Mouse (Mus musculus) MN1 (cell line): ENCODE measurements around the gene Lcn8.
A peak's percentile ranks its signal among the peaks of the same experiment; 100 is the strongest.
"Not testable (repeated sequence)": the region's sequence is repeated elsewhere in the genome, so short reads cannot be mapped to it uniquely, and the experiment has no call there.

Source experiments
- DNase-seq: peaks from one replicate; pipeline ENCODE4 v3.0.0-alpha.2; 2016; ENCODE audit warnings: low spot score

Lcn8 gene

DNA sequence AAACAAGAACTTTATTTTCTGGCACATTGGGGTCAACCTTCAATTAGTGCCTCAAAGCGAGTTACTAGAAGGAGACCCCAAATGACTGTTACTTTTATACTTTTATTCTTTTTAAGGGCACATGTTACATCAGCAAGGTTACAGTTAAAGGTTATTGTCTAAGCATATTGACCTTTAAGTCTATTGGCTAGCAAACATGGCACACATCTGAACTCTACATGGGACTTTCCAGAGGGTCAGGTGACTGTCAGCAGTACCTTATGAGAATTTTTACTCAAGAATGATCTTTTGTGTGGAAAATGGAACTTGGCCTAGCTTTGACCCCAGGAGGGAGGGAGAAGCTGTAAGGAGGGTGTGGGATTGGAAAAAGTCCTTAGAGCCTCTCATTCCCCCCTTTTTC is 13.6 kb downstream of the Lcn8 start:
- DNase-seq: no peak

DNA sequence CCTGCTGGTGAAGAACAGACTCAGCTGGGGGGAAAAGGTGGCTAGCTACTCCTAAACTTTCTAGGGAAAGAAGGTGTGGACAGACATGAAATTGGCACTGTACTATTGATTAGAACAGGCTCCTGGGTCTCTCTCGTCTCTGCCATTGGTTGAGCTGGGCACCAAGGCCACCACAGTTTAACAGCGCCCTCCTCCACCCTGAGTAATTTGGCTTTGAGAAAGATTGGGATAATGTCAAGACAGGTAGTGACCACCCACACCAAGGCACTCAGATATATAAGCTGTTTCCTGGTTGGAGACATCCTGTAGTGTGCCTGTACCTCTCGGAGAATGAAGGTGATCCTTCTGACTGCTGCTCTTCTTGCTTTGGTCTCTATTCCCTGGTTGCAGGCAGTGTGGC is 23.6 kb downstream of the Lcn8 start, which contains the start of gene Lcn6:
Gene Lcn6, plus strand, starts transcription at position 301 of the 400 bp plus-strand sequence.
- DNase-seq: no peak

DNA sequence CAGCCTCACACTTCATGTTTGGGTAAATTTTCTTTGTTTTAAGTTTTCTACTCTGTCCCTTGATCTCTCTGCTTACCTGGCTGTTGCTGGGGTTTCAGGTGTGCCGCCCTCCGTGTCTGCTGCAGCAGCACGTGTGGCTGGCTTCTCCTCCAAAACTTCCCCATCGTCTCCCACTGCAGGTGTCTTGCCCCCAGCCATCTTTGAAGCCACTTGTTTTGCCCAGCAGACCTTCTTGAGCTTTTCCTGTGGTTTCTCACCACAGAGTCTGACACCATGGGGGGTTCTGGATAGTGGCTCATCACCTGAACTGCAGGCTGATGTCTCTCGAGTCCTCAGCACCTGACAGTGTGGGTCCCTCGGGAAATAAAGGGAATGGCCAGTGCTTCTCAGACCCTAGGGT is 26.6 kb downstream of the Lcn8 start:
- DNase-seq: no peak

DNA sequence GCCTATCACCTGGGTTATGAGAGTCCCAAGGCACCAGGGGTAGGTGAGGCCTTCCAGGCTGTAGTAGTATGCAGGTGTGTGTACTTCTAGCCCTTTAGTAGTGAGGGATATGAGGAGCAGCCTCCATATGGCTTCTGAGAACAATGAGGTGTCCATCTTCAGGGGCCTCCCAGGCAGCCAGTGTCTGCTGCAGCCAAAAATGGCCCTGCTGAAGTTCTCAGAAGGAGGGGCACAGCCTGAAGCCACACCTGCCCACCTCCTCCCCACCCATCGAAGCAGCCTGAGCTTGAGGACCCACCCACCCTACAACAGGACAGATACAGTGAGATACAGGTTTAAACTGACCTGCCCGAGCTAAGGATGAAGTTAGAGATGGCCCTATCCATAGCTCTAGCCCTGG is 29.5 kb downstream of the Lcn8 start, which contains the start of gene Lcn10:
Gene Lcn10, plus strand, starts transcription at position 301 of the 400 bp plus-strand sequence.
- no peak for DNase-seq

DNA sequence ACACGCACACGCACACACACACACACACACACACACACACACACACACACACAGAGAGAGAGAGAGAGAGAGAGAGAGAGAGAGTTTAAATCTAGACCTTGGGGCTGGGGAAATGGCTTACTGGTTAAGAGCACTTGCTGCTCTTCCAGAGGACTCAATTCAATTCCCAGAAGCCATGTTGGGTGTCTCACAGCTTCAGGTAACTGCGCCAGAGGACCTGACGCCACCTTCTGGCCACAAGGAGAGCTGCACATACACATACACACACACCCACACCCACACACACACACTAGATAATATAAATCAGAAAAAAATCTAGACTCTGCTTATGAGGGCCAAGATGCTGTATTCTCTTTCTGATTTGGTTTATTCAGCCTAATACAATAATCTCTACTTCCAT is 34.0 kb downstream of the Lcn8 start:
- DNase-seq: no peak

DNA sequence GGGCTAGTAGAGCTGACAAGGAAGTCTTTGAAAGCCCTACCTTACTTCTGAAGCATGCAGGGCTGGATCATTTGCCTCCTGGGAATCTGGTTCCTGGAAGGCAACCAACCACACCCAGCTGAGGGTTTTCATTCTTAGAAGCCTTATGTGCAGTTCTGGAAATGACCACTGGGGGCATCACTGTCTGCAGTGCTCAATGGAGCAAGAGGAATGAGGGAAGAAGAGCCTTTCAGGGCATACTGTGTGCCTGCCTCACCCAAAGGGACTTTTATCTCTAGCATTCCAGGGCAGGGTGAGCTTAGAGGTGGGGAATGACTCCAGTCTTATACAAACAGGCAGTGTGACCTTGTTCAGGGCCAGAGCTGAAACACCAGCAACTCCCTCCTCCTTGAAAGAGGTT is 41.7 kb downstream of the Lcn8 start:
- DNase-seq: peak; percentile 40

DNA sequence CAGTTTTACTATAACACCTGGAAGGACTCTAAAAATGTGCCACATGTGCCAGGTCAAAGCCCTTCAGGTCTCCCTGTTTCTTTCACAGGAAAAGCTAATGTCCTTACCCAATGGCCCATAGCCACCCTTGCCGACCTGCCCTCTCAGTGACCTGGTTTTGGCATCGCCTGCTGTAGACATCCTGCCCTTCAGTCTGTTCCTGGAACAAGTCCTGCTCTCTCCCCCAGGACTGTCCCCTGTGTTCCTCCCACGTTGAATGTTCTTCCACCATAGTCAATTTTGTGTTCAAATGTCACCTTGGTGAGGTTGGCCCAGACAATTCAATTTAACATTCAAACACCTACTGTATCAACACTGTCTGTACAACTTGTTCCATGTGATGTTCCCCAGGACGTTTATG is 44.0 kb downstream of the Lcn8 start:
- no peak for DNase-seq

DNA sequence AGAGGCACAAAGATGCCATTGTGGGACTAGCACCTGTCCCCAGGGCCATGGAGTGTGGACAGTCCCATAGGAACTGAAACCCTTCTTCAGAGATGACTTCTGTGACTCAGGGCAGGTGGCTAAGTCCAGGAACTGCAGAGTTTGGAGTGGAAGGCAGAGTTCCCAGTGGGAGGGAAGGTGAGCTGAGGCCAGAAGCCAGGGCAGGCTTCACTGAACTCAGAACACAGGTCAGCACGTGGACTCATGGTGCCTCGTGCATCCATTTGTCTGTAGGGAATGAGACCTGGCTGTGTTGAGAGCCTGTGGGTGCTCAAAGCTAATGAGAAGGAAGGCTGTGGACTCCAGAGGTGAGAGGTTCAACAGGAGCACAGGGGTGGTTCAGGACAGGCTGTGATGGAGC is 45.8 kb downstream of the Lcn8 start:
- no peak for DNase-seq

DNA sequence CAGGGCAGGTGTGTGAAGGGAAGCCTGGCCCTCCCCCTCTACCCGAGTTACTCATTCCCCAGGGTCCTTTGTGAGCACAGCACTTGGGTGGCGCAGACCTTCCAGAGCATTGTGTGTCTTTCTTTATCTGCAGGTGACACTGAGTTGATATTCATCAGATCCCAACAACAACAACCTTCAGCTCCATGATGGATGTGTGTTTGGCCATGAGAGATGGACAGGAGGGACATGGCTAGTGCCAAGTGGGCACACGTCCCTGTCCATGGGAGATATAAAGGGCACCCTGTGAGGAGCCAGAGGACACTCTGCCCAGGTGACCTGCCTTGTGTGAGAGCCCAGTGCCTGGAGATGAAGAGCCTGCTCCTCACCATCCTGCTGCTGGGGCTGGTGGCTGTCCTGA is 46.8 kb downstream of the Lcn8 start, which contains the start of gene Obp2a:
Gene Obp2a, plus strand, starts transcription at position 301 of the 400 bp plus-strand sequence.
- DNase-seq: not testable (repeated sequence)

DNA sequence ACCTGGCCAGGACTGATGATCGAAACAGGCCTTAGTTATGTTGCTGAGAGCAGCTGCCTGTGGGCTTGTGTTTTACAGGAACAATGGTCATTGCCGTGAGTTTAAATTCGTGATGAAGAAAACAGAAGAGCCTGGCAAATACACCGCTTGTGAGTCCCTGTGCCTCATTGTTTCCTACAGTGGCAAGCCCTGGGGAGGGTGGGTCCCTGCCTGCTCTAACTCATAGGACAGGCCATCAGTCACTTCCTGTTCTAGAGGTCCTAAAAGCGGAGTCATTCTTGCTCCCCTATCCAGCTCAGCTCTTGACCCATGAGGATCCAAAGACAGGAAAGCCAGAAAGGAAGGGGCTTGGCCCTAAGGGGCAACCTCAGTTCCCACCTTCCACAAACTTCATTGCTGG is 48.1 kb downstream of the Lcn8 start:
- no peak for DNase-seq

DNA sequence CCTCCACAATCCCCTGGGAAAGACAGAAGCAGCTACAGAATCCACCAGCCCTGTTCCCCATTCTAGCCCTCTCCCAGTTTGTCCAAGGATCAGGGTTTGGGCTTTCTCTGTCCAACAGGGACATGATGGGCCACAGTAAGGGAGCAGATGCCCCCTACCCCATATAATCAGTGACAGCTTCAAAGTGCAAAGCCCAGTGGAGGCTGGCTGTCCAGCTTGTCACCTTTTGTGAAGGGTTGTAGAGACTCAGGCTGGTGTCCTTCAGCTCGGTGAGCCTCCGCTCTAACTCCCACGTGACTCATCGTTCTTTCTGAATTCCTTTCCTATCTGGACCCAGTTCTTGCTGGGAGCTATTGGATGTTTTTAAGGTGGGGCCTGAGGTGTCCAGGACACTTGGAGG is 50.8 kb downstream of the Lcn8 start:
- DNase-seq: no peak
